Mouse (Mus musculus) embryo, embryonic 10.5 days (tissue): ENCODE data around the gene Cds1.

ENCODE experiments used
- DNase-seq: peaks from one replicate; pipeline ENCODE4 v3.0.0-alpha.2; 2015; ENCODE audit warnings: low spot score

Cds1 gene

GRCm38 (mm10) chr5:101776528-101776927 lies 11.6 kb downstream of the Cds1 start:
- no peak for DNase-seq

GRCm38 (mm10) chr5:101779376-101779863 lies 14.5 kb downstream of the Cds1 start:
- no peak for DNase-seq

GRCm38 (mm10) chr5:101780918-101781317 lies 16.0 kb downstream of the Cds1 start:
- no peak for DNase-seq

- no peak for DNase-seq
These were observed 19.4 kb downstream of the Cds1 start for GRCm38 (mm10) chr5:101784328-101784727.

GRCm38 (mm10) chr5:101784787-101785186 lies 19.9 kb downstream of the Cds1 start:
- no peak for DNase-seq

- DNase-seq: no peak
These were observed 21.1 kb downstream of the Cds1 start for GRCm38 (mm10) chr5:101785921-101786614.

- DNase-seq: no peak
These were observed 24.8 kb downstream of the Cds1 start for GRCm38 (mm10) chr5:101789770-101790169.

GRCm38 (mm10) chr5:101790560-101790959 lies 25.6 kb downstream of the Cds1 start:
- peak; percentile 21 for DNase-seq

- DNase-seq: no peak
These were observed 27.7 kb downstream of the Cds1 start for GRCm38 (mm10) chr5:101792665-101793064.

GRCm38 (mm10) chr5:101801891-101802290 lies 37.0 kb downstream of the Cds1 start:
- DNase-seq: no peak

GRCm38 (mm10) chr5:101802358-101803022 lies 37.6 kb downstream of the Cds1 start:
- no peak for DNase-seq

- DNase-seq: no peak
These were observed 46.6 kb downstream of the Cds1 start for GRCm38 (mm10) chr5:101811296-101812169.

- no peak for DNase-seq
These were observed 51.9 kb downstream of the Cds1 start for GRCm38 (mm10) chr5:101816822-101817221.

- peak; percentile 47 for DNase-seq
These were observed 54.3 kb downstream of the Cds1 start for GRCm38 (mm10) chr5:101819216-101819615.

- DNase-seq: peak; percentile 28
These were observed 54.9 kb downstream of the Cds1 start for GRCm38 (mm10) chr5:101819844-101820243.

GRCm38 (mm10) chr5:101821052-101821451 lies 56.1 kb downstream of the Cds1 start:
- no peak for DNase-seq

GRCm38 (mm10) chr5:101821491-101822310 lies 56.8 kb downstream of the Cds1 start:
- DNase-seq: no peak

GRCm38 (mm10) chr5:101822311-101822670 lies 57.4 kb downstream of the Cds1 start:
- no peak for DNase-seq

GRCm38 (mm10) chr5:101825111-101825911 lies 60.4 kb downstream of the Cds1 start:
- DNase-seq: peak; percentile 55

GRCm38 (mm10) chr5:101826531-101826970 lies 61.6 kb downstream of the Cds1 start:
- peak; percentile 78 for DNase-seq

GRCm38 (mm10) chr5:101827477-101827876 lies 62.5 kb downstream of the Cds1 start:
- no peak for DNase-seq
